Mouse (Mus musculus): Measurements from ENCODE around the gene Gm47969. TPM values are rescaled to one million over a fixed set of nuclear protein-coding genes. Genes with fewer than 3 reads are reported as not detected.

The Gm47969 gene
- polyA plus RNA-seq (2017; shearing (Covaris generic)), result not detected

GRCm38 (mm10) chr1:83044882-83045427 is at the start of gene Gm47969:
Gene Gm47969, plus strand, starts transcription at chr1:83044932.

GRCm38 (mm10) chr1:83000306-83000705 is 44.4 kb upstream of the Gm47969 start, which contains the start of gene Gm47959:
Gene Gm47959, plus strand, starts transcription at chr1:83000548.

GRCm38 (mm10) chr1:83038109-83038672 is 6.5 kb upstream of the Gm47969 start, which contains the start of gene Slc19a3:
Gene Slc19a3, minus strand, starts transcription at chr1:83038448.

GRCm38 (mm10) chr1:83042380-83042779 is 2.4 kb upstream of the Gm47969 start, which contains the start of gene Krtap28-10:
Gene Krtap28-10, minus strand, starts transcription at chr1:83042480.

GRCm38 (mm10) chr1:83059278-83059677 is 14.5 kb downstream of the Gm47969 start, which contains the start of gene A030005K14Rik:
Gene A030005K14Rik, minus strand, starts transcription at chr1:83059378.

GRCm38 (mm10) chr1:83060643-83061042 is 15.9 kb downstream of the Gm47969 start, which contains the start of gene Krtap28-13:
Gene Krtap28-13, plus strand, starts transcription at chr1:83060930.

Other genes with a start within 250 kb of the Gm47969 start
- gene Agfg1, start 205.4 kb upstream of the Gm47969 start, polyA plus RNA-seq (2017; shearing (Covaris generic)), result 100 to 1,000 TPM; 180 to 282 TPM
- 1 to 10 TPM in 1 of 2 experiments, under 1 TPM in 1; 0.66 to 1.1 TPM for gene A030005L19Rik, start 131.6 kb upstream of the Gm47969 start, polyA plus RNA-seq (2017; shearing (Covaris generic))
- not detected for gene A030014E15Rik, start 120.0 kb upstream of the Gm47969 start, polyA plus RNA-seq (2017; shearing (Covaris generic))
- gene Gm6217, start 113.5 kb upstream of the Gm47969 start, polyA plus RNA-seq (2017; shearing (Covaris generic)), result not detected
- under 1 TPM in 1 of 2 experiments, not detected in 1; 0.21 TPM for gene A030003K21Rik, start 101.5 kb upstream of the Gm47969 start, polyA plus RNA-seq (2017; shearing (Covaris generic))
- under 1 TPM in 1 of 2 experiments, not detected in 1; 0.21 TPM for gene Gm7544, start 88.9 kb upstream of the Gm47969 start, polyA plus RNA-seq (2017; shearing (Covaris generic))
- not detected for gene Gm47955, start 84.6 kb upstream of the Gm47969 start, polyA plus RNA-seq (2017; shearing (Covaris generic))
- gene Gm47959, start 44.4 kb upstream of the Gm47969 start, polyA plus RNA-seq (2017; shearing (Covaris generic)), result under 1 TPM in 1 of 2 experiments, not detected in 1; 0.25 TPM
- not detected for gene Slc19a3, start 6.5 kb upstream of the Gm47969 start, polyA plus RNA-seq (2017; shearing (Covaris generic))
- gene Krtap28-10, start 2.5 kb upstream of the Gm47969 start, polyA plus RNA-seq (2017; shearing (Covaris generic)), result under 1 TPM in 1 of 2 experiments, not detected in 1; 0.25 TPM
- gene A030005K14Rik, start 14.4 kb downstream of the Gm47969 start, polyA plus RNA-seq (2017; shearing (Covaris generic)), result not detected
- not detected for gene Krtap28-13, start 16.0 kb downstream of the Gm47969 start, polyA plus RNA-seq (2017; shearing (Covaris generic))
- 1 to 10 TPM in 1 of 2 experiments, not detected in 1; 1.8 TPM for gene Ccl20, start 71.8 kb downstream of the Gm47969 start, polyA plus RNA-seq (2017; shearing (Covaris generic))
- not detected for gene Daw1, start 114.8 kb downstream of the Gm47969 start, polyA plus RNA-seq (2017; shearing (Covaris generic))